Mouse (Mus musculus): ENCODE measurements around the gene Fam69b. TPM values are rescaled to one million over a fixed set of nuclear protein-coding genes. Genes with fewer than 3 reads are reported as not detected.

The Fam69b gene
- total RNA-seq, 2 experiments from 2014 or later = 9.1 to 17.1 TPM

- no peak for DNase-seq
These were observed 2.2 kb upstream of the Fam69b start for GRCm38 (mm10) chr2:26626081-26626480.

- no peak for DNase-seq
These were observed 658 bp downstream of the Fam69b start for GRCm38 (mm10) chr2:26628792-26629437.

- no peak for DNase-seq
These were observed 4.5 kb downstream of the Fam69b start for GRCm38 (mm10) chr2:26632541-26633395.

- no peak for DNase-seq
These were observed 5.8 kb downstream of the Fam69b start for GRCm38 (mm10) chr2:26633953-26634530.

GRCm38 (mm10) chr2:26634629-26635488 is 6.6 kb downstream of the Fam69b start:
- DNase-seq = no peak

- no peak for DNase-seq
These were observed 7.5 kb downstream of the Fam69b start for GRCm38 (mm10) chr2:26635489-26636324.

GRCm38 (mm10) chr2:26636325-26636635 is 8.0 kb downstream of the Fam69b start:
- DNase-seq = no peak

- no peak for DNase-seq
These were observed 9.2 kb downstream of the Fam69b start for GRCm38 (mm10) chr2:26637316-26637932.

- no peak for DNase-seq
These were observed 9.8 kb downstream of the Fam69b start for GRCm38 (mm10) chr2:26638039-26638438.

- DNase-seq = no peak
These were observed 10.3 kb downstream of the Fam69b start for GRCm38 (mm10) chr2:26638572-26638971.

GRCm38 (mm10) chr2:26639083-26639482 is 10.8 kb downstream of the Fam69b start:
- DNase-seq = peak; percentile 52

- peak; percentile 99 for DNase-seq
These were observed 11.9 kb downstream of the Fam69b start for GRCm38 (mm10) chr2:26639838-26640830.

GRCm38 (mm10) chr2:26641006-26641647 is 12.9 kb downstream of the Fam69b start:
- DNase-seq = no peak

GRCm38 (mm10) chr2:26643942-26644341 is 15.7 kb downstream of the Fam69b start:
- peak; percentile 61 for DNase-seq

- DNase-seq = peak; percentile 80
These were observed 18.5 kb downstream of the Fam69b start for GRCm38 (mm10) chr2:26646643-26647293.

GRCm38 (mm10) chr2:26654687-26655086 is 26.4 kb downstream of the Fam69b start:
- DNase-seq = no peak

- no peak for DNase-seq
These were observed 29.2 kb downstream of the Fam69b start for GRCm38 (mm10) chr2:26657426-26657825.

- no peak for DNase-seq
These were observed 33.0 kb downstream of the Fam69b start for GRCm38 (mm10) chr2:26661143-26661752.

Measured in adrenal gland, postnatal 10 days (tissue).